Mouse (Mus musculus): ENCODE data around the gene Ahsg.

The Ahsg gene

GRCm38 (mm10) chr16:22886726-22887125 lies 4.4 kb upstream of the Ahsg start:
- DNase-seq (ENCODE audit: low spot score in 2 of 2) = no peak

GRCm38 (mm10) chr16:22888835-22889234 lies 2.2 kb upstream of the Ahsg start:
- DNase-seq (ENCODE audit: low spot score in 2 of 2) = no peak

GRCm38 (mm10) chr16:22889716-22890115 lies 1.4 kb upstream of the Ahsg start:
- no peak for DNase-seq (ENCODE audit: low spot score in 2 of 2)

GRCm38 (mm10) chr16:22891733-22892154 lies 667 bp downstream of the Ahsg start:
- no peak for DNase-seq (ENCODE audit: low spot score in 2 of 2)

- no peak for DNase-seq (ENCODE audit: low spot score in 2 of 2)
These were observed 3.0 kb downstream of the Ahsg start for GRCm38 (mm10) chr16:22894095-22894494.

- no peak for DNase-seq (ENCODE audit: low spot score in 2 of 2)
These were observed 5.5 kb downstream of the Ahsg start for GRCm38 (mm10) chr16:22896618-22897017.

GRCm38 (mm10) chr16:22899346-22899745 lies 8.3 kb downstream of the Ahsg start:
- no peak for DNase-seq (ENCODE audit: low spot score in 2 of 2)

- no peak for DNase-seq (ENCODE audit: low spot score in 2 of 2)
These were observed 8.9 kb downstream of the Ahsg start for GRCm38 (mm10) chr16:22899866-22900570.

GRCm38 (mm10) chr16:22901326-22901725 lies 10.2 kb downstream of the Ahsg start:
- no peak for DNase-seq (ENCODE audit: low spot score in 2 of 2)

GRCm38 (mm10) chr16:22909290-22909689 lies 18.2 kb downstream of the Ahsg start:
- no peak for DNase-seq (ENCODE audit: low spot score in 2 of 2)

GRCm38 (mm10) chr16:22911986-22912385 lies 20.9 kb downstream of the Ahsg start:
- peak in 1 of 2 experiments; percentile 5 for DNase-seq (ENCODE audit: low spot score in 2 of 2)

GRCm38 (mm10) chr16:22912886-22913285 lies 21.8 kb downstream of the Ahsg start:
- DNase-seq (ENCODE audit: low spot score in 2 of 2) = no peak

GRCm38 (mm10) chr16:22914276-22914675 lies 23.2 kb downstream of the Ahsg start:
- no peak for DNase-seq (ENCODE audit: low spot score in 2 of 2)

- DNase-seq (ENCODE audit: low spot score in 2 of 2) = no peak
These were observed 27.0 kb downstream of the Ahsg start, which contains the start of gene Fetub for GRCm38 (mm10) chr16:22918034-22918433. Fetub (plus strand) TSS chr16:22918334.

GRCm38 (mm10) chr16:22918664-22919312 lies 27.7 kb downstream of the Ahsg start:
- no peak for DNase-seq (ENCODE audit: low spot score in 2 of 2)

GRCm38 (mm10) chr16:22919971-22920854 lies 29.1 kb downstream of the Ahsg start:
- DNase-seq (ENCODE audit: low spot score in 2 of 2) = no peak

- DNase-seq (ENCODE audit: low spot score in 2 of 2) = no peak
These were observed 30.7 kb downstream of the Ahsg start for GRCm38 (mm10) chr16:22921761-22922160.

GRCm38 (mm10) chr16:22922433-22922832 lies 31.4 kb downstream of the Ahsg start:
- no peak for DNase-seq (ENCODE audit: low spot score in 2 of 2)

GRCm38 (mm10) chr16:22929575-22929974 lies 38.5 kb downstream of the Ahsg start:
- DNase-seq (ENCODE audit: low spot score in 2 of 2) = no peak

GRCm38 (mm10) chr16:22931431-22932200 lies 40.5 kb downstream of the Ahsg start:
- DNase-seq (ENCODE audit: low spot score in 2 of 2) = no peak

- no peak for DNase-seq (ENCODE audit: low spot score in 2 of 2)
These were observed 46.6 kb downstream of the Ahsg start for GRCm38 (mm10) chr16:22937631-22938030.

GRCm38 (mm10) chr16:22938541-22938940 lies 47.5 kb downstream of the Ahsg start:
- no peak for DNase-seq (ENCODE audit: low spot score in 2 of 2)
